8 mouse cellular contexts compared by ENCODE assay signal in genomic region chr3:121426621-121427519, GRCm38 (mm10). TPM values are rescaled to one million over a fixed set of nuclear protein-coding genes. Genes with fewer than 3 reads are reported as not detected.
DNase-seq lines count a peak whose midpoint lies in the region; ATAC-seq and TF ChIP-seq lines count a peak whose summit lies in the region.

No protein-coding gene starts in this region.

- ATAC-seq in forebrain, embryonic 15.5 days (replicated peaks), result peak; percentile 76
- peak; percentile 84 for ATAC-seq in lung, embryonic 14.5 days (ENCODE audit: insufficient read depth)

- H3K4me2 ChIP-seq in forebrain, embryonic 15.5 days (replicated peaks), result peak overlapping the region; percentile 86
- peak overlapping the region; percentile 92 for H3K4me2 ChIP-seq in lung, embryonic 14.5 days

- no peaks in the 10 kb centered on the region for H3K9me3 ChIP-seq in ES-E14 (ENCODE audit: control insufficient read depth, insufficient read depth, low read depth, low read length)
- H3K9me3 ChIP-seq in forebrain, embryonic 15.5 days, result no peaks in the 10 kb centered on the region
- no peaks in the 10 kb centered on the region for H3K9me3 ChIP-seq in lung, embryonic 14.5 days (ENCODE audit: low read depth, low read length)

- peak overlapping the region; percentile 88 to 89 for H3K4me3 ChIP-seq in ES-E14 (ENCODE audit: insufficient read depth in 1 of 2, low read depth in 1 of 2, low read length in 2 of 2, poor library complexity in 1 of 2, severe bottlenecking in 1 of 2)
- H3K4me3 ChIP-seq in forebrain, embryonic 15.5 days, result peak overlapping the region; percentile 96
- H3K4me3 ChIP-seq in layer of hippocampus, adult 2 months, result peak overlapping the region; percentile 85
- H3K4me3 ChIP-seq in lung, embryonic 14.5 days (ENCODE audit: low read depth, low read length), result peak overlapping the region; percentile 89

- in situ Hi-C loops in ES-E14 (cut with MboI; ENCODE audit: low sequenced_read_pairs in 2 of 2, unreplicated experiment in 2 of 2), result no loop called here

- H3K36me3 ChIP-seq in ES-E14 (ENCODE audit: control insufficient read depth, insufficient read depth, low read length, poor library complexity, severe bottlenecking), result no peaks in the 10 kb centered on the region
- no peaks in the 10 kb centered on the region for H3K36me3 ChIP-seq in forebrain, embryonic 15.5 days
- H3K36me3 ChIP-seq in lung, embryonic 14.5 days (ENCODE audit: insufficient read depth), result 0 out of 2 replicates have a peak, but pooled peaks cover 4% of the 10 kb centered on the region

- intact Hi-C loops in heart, postnatal 14 days (cut with DNase I), result loop anchor here (1.0 to 10.0 kb wide), 3 partner anchors 62 to 252 kb away; partner anchors contain the start of gene Rwdd3

- peaks cover 10 to 11% of the 10 kb centered on the region in 2 experiments; a peak in 3 of 4 replicates for H3K4me1 ChIP-seq in ES-E14 (ENCODE audit: control insufficient read depth in 2 of 2, insufficient read depth in 2 of 2, low read length in 2 of 2, poor library complexity in 1 of 2)
- peaks cover 36% of the 10 kb centered on the region for H3K4me1 ChIP-seq in forebrain, embryonic 15.5 days
- H3K4me1 ChIP-seq in lung, embryonic 14.5 days (ENCODE audit: insufficient read depth), result peaks cover 21% of the 10 kb centered on the region

- peak; percentile 54 for DNase-seq in ES-E14 (ENCODE audit: low read depth, low spot score)
- peak; percentile 42 to 69 for DNase-seq in cerebellum, adult 18-20 months
- peak; percentile 89 to 91 for DNase-seq in heart, postnatal 14 days
- peak; percentile 63 to 70 for DNase-seq in layer of hippocampus, adult 2 months (ENCODE audit: low spot score in 2 of 2)
- peak; percentile 91 for DNase-seq in lung, embryonic 14.5 days
- peak; percentile 65 for DNase-seq in ovary, adult 18-20 months (ENCODE audit: low spot score)
- DNase-seq in thymus, postnatal 0 days (ENCODE audit: low spot score), result peak; percentile 86

- no peaks in the 10 kb centered on the region for H3K27me3 ChIP-seq in forebrain, embryonic 15.5 days
- peaks cover 3% of the 10 kb centered on the region; the same call in 1 of the 2 replicates for H3K27me3 ChIP-seq in lung, embryonic 14.5 days (ENCODE audit: insufficient read depth, low read length)

- peak overlapping the region; percentile 91 for H3K9ac ChIP-seq in ES-E14 (ENCODE audit: insufficient read depth, low read depth, low read length, poor library complexity, severe bottlenecking)
- peak overlapping the region; percentile 97 for H3K9ac ChIP-seq in forebrain, embryonic 15.5 days (replicated peaks)
- H3K9ac ChIP-seq in lung, embryonic 14.5 days, result peak overlapping the region; percentile 97

- TF ChIP-seq CTCF in layer of hippocampus, adult 2 months (conservative IDR thresholded peaks at IDR 0.05), result peak; percentile 83
- TF ChIP-seq CTCF in lung, embryonic 14.5 days (IDR thresholded peaks at IDR 0.05; ENCODE audit: low read depth), result peak; percentile 57

- peak overlapping the region; percentile 86 for H3K27ac ChIP-seq in ES-E14 (ENCODE audit: insufficient read depth, low read depth, low read length, poor library complexity, severe bottlenecking)
- peak overlapping the region; percentile 97 for H3K27ac ChIP-seq in forebrain, embryonic 15.5 days (replicated peaks)
- peak overlapping the region; percentile 96 for H3K27ac ChIP-seq in layer of hippocampus, adult 2 months
- H3K27ac ChIP-seq in lung, embryonic 14.5 days (ENCODE audit: low read depth), result peak overlapping the region; percentile 100

- WGBS in forebrain, embryonic 15.5 days, result 0% methylated on average over 88 of the region's 93 CpGs
- under 1% methylated on average over 92 of the region's 93 CpGs for WGBS in lung, embryonic 14.5 days

TF ChIP-seq in ES-E14, 5 proteins besides CTCF, POLR2A, EP300 and RAD21:
- TF ChIP-seq MAFK (IDR thresholded peaks at IDR 0.05; ENCODE audit: insufficient read depth, low read depth, low read length) (no peak), CHD2 (IDR thresholded peaks at IDR 0.05; ENCODE audit: low read depth, low read length) (no peak), HCFC1 (IDR thresholded peaks at IDR 0.05; ENCODE audit: borderline replicate concordance, insufficient read depth, low read length) (no peak), ZC3H11A (IDR thresholded peaks at IDR 0.05; ENCODE audit: borderline replicate concordance, low read depth, low read length) (no peak), ZNF384 (IDR thresholded peaks at IDR 0.05; ENCODE audit: low read depth, low read length) (no peak)

RNA-seq across cellular contexts. Expression of gene Cnn3, which starts 0.6 kb away (rescaled TPM):
- 140 and 241 TPM in 2 replicates for total RNA-seq in ES-E14 (2012; rRNA removed)
- polyA plus RNA-seq in forebrain, embryonic 15.5 days (2015; fragmentation: Nextera tagmentation; extraction: Ambion mirVana), result 645 and 663 TPM in 2 replicates
- total RNA-seq in heart, postnatal 14 days (2021), result 10 to 100 TPM; 68.1 to 74.9 TPM
- 100 to 1,000 TPM in 1 of 2 experiments, 10 to 100 TPM in 1; 100.0 to 108 TPM for total RNA-seq in layer of hippocampus, adult 2 months (2021)
- polyA plus RNA-seq in lung, embryonic 14.5 days (2014; fragmentation: Nextera tagmentation; extraction: Ambion mirVana), result 671 and 678 TPM in 2 replicates
- polyA plus RNA-seq in thymus, postnatal 0 days (2015; fragmentation: Nextera tagmentation; extraction: Ambion mirVana), result 435 and 448 TPM in 2 replicates

Comparison
In these comparisons a context has a peak if more than half of its experiments do, and no peak if none do; other contexts are left out.
1. Peak in every context shown above with its lines: DNase-seq, ATAC-seq, H3K4me3 ChIP-seq and H3K27ac ChIP-seq.